ENCODE assay signal across 8 mouse cellular contexts in the genomic region with DNA sequence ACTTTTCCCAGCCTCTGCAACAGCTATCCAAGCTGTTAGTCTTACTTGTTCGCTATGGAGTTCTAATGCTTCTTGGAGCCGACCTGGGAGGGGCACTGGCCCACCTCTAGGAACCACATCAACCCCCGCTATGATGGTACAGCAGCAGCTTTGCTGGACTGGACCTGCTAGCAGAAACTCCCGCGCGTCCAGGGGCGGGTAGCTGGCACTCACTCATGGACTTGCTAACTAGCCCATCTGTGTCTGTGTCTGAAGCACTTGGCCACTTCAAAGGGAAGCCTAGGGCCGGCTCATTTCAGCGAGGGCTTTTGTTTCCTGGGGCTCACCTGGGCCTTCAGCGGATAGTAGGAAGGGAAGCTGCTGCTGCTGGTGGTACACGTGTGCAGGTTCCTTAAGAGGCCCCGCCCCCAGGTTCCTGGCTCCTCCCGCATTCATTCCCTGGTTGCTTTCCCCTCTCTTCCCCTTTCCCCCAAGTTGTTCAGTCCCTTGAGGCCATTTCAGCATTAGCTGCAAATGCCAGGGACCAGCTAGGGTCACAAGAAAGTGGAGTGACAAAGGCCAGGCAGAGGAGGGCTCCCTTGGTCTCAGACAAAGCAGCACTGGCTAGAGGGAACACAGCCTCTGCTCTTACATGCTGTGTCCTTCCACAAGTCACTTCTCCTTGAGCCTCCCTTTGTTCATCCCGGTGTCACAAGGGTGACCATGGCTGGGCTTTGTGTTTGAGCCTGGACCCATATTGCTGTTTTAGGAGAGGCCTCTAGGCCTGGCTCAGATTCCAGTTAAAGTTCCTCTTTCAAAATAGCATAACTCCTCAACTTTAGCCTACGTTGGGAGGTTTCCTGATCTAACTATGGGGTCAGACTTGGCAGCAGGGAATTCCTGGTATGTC. TPM values are rescaled to one million over a fixed set of nuclear protein-coding genes. Genes with fewer than 3 reads are reported as not detected.
DNase-seq lines count a peak whose midpoint lies in the region; ATAC-seq lines count a peak whose summit lies in the region.

A gene (minus strand): TSS at position 393 of the 889 bp plus-strand sequence.

- intact Hi-C loops in left cerebral cortex, postnatal 36 days (cut with DNase I): no loop called here

- H3K4me3 ChIP-seq in heart, embryonic 15.5 days: peak within 1 kb of the TSS; percentile 37
- peak within 1 kb of the TSS; percentile 29 for H3K4me3 ChIP-seq in midbrain, embryonic 13.5 days (replicated peaks)

- H3K9me3 ChIP-seq in heart, embryonic 15.5 days (replicated peaks): no peaks in the 10 kb centered on the region
- H3K9me3 ChIP-seq in midbrain, embryonic 13.5 days: no peaks in the 10 kb centered on the region

- peak within 1 kb of the TSS; percentile 40; the same call in 1 of the 2 replicates for H3K27ac ChIP-seq in heart, embryonic 15.5 days
- H3K27ac ChIP-seq in midbrain, embryonic 13.5 days: peak within 1 kb of the TSS; percentile 30

- WGBS in heart, embryonic 15.5 days: 6% methylated on average over 15 of the region's 15 CpGs
- 7% methylated on average over 15 of the region's 15 CpGs for WGBS in midbrain, embryonic 13.5 days

- H3K27me3 ChIP-seq in heart, embryonic 15.5 days: peaks cover 6% of the 10 kb centered on the region; the same call in 1 of the 2 replicates
- H3K27me3 ChIP-seq in midbrain, embryonic 13.5 days: peaks cover 14% of the 10 kb centered on the region

- H3K36me3 ChIP-seq in heart, embryonic 15.5 days: no peaks in the 10 kb centered on the region
- no peaks in the 10 kb centered on the region for H3K36me3 ChIP-seq in midbrain, embryonic 13.5 days

- DNase-seq in cerebellum, postnatal 36 days: peak; percentile 8 to 12
- DNase-seq in cerebellum, adult 8-10 months: no peak
- peak; percentile 69 for DNase-seq in brain, adult 2 months (ENCODE audit: low read depth, low spot score)
- peak; percentile 62 to 65 for DNase-seq in left cerebral cortex, postnatal 36 days (ENCODE audit: low spot score in 2 of 2)
- DNase-seq in thymus, postnatal 4 days: no peak

- H3K9ac ChIP-seq in heart, embryonic 15.5 days: peak within 1 kb of the TSS; percentile 49
- peak within 1 kb of the TSS; percentile 24 for H3K9ac ChIP-seq in midbrain, embryonic 13.5 days (replicated peaks)

- H3K4me1 ChIP-seq in heart, embryonic 15.5 days (replicated peaks): peaks cover 27% of the 10 kb centered on the region
- peaks cover 25% of the 10 kb centered on the region for H3K4me1 ChIP-seq in midbrain, embryonic 13.5 days (replicated peaks)

- no peak; the same call in 1 of the 2 replicates for ATAC-seq in heart, embryonic 15.5 days (replicated peaks; ENCODE audit: insufficient number of reproducible peaks, insufficient read depth, low FRiP score, low read depth)
- ATAC-seq in midbrain, embryonic 13.5 days: peak; percentile 57
- ATAC-seq in inflammation-experienced regulatory T-cells, adult 6 months: no peak

- peak within 1 kb of the TSS; percentile 70 for H3K4me2 ChIP-seq in heart, embryonic 15.5 days
- H3K4me2 ChIP-seq in midbrain, embryonic 13.5 days (replicated peaks): peak within 1 kb of the TSS; percentile 59

RNA-seq across cellular contexts. Expression of the gene that starts here (rescaled TPM):
- 0.21 and 0.49 TPM in 2 replicates for polyA plus RNA-seq in heart, embryonic 15.5 days (2015; fragmentation: Nextera tagmentation; extraction: Ambion mirVana)
- total RNA-seq in left cerebral cortex, postnatal 36 days (2021): 1 to 10 TPM in 1 of 2 experiments, under 1 TPM in 1; 0.57 to 1.0 TPM
- 0.15 and 0.22 TPM in 2 replicates for polyA plus RNA-seq in midbrain, embryonic 13.5 days (2015; fragmentation: Nextera tagmentation; extraction: Ambion mirVana)
- not detected for polyA plus RNA-seq in inflammation-experienced regulatory T-cells, adult 6 months (2017; shearing (Covaris generic))

Comparison
In these comparisons a context has a peak if more than half of its experiments do, and no peak if none do; other contexts are left out.
1. DNase-seq: peak in cerebellum, postnatal 36 days (2 of 2), brain, adult 2 months (single experiment) and left cerebral cortex, postnatal 36 days (2 of 2); none in cerebellum, adult 8-10 months (single experiment) and thymus, postnatal 4 days (single experiment).
2. Peak in ATAC-seq, H3K4me3 ChIP-seq, H3K27ac ChIP-seq, H3K9ac ChIP-seq and H3K4me2 ChIP-seq in midbrain, embryonic 13.5 days; RNA of the gene not detected or under 1 TPM.